Mouse (Mus musculus): Measurements from ENCODE around the gene Mfsd12. TPM values are rescaled to one million over a fixed set of nuclear protein-coding genes. Genes with fewer than 3 reads are reported as not detected.
A peak's percentile ranks its signal among the peaks of the same experiment; 100 is the strongest.

Mfsd12 gene
- polyA plus RNA-seq, 1 experiment from 2014 or later, result 13.4 TPM

GRCm38 (mm10) chr10:81344421-81345161 is 12.7 kb upstream of the Mfsd12 start:
- no peak overlapping the region for H3K27ac ChIP-seq (ENCODE audit: poor library complexity, severe bottlenecking)
- no peak overlapping the region for H3K9ac ChIP-seq
- 42% methylated on average over 8 of the region's 8 CpGs for WGBS
- H3K27me3 ChIP-seq (replicated peaks), result peaks cover 41% of the 10 kb centered on the region
- no peaks in the 10 kb centered on the region for H3K9me3 ChIP-seq (replicated peaks)
- peaks cover 48% of the 10 kb centered on the region for H3K4me1 ChIP-seq (replicated peaks)
- ATAC-seq (ENCODE audit: insufficient number of reproducible peaks, low FRiP score), result no peak
- no peak overlapping the region for H3K4me2 ChIP-seq
- H3K4me3 ChIP-seq, result no peak overlapping the region
- peaks cover 26% of the 10 kb centered on the region for H3K36me3 ChIP-seq

DNA sequence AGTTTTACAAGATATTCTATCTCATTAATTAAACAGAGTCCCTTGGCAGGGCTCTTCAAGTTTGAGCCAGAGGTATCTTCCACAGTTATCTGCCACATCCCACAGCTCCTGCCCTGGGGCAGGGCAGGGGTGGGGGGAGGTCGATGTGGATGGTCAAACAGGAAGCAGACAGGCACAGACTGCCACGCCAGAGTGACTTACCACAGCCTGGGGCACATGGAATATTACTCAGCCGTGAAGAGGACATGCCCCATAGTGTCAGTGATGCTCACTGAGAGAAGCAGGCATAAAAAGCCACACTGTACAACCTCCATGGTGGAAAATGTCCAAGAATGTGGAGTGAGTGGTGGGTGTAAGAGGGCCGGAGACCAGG is 12.1 kb upstream of the Mfsd12 start:
- Histone ChIP-seq H3K27me3 (replicated peaks) (peaks cover 41% of the 10 kb centered on the region), H3K4me1 (replicated peaks) (peaks cover 49% of the 10 kb centered on the region), H3K4me2 (no peak overlapping the region), H3K9me3 (replicated peaks) (no peaks in the 10 kb centered on the region), H3K4me3 (no peak overlapping the region), H3K27ac (ENCODE audit: poor library complexity, severe bottlenecking) (no peak overlapping the region), H3K9ac (no peak overlapping the region), H3K36me3 (peaks cover 26% of the 10 kb centered on the region)
- no peak for ATAC-seq (ENCODE audit: insufficient number of reproducible peaks, low FRiP score)
- WGBS, result 73% methylated on average over 4 of the region's 4 CpGs

- ATAC-seq (ENCODE audit: insufficient number of reproducible peaks, low FRiP score), result peak; percentile 44
- peak overlapping the region; percentile 23 for H3K4me3 ChIP-seq
- peaks cover 26% of the 10 kb centered on the region for H3K36me3 ChIP-seq
- peak overlapping the region; percentile 56 for H3K9ac ChIP-seq
- no peaks in the 10 kb centered on the region for H3K9me3 ChIP-seq (replicated peaks)
- peaks cover 30% of the 10 kb centered on the region for H3K27me3 ChIP-seq (replicated peaks)
- peaks cover 51% of the 10 kb centered on the region for H3K4me1 ChIP-seq (replicated peaks)
- H3K27ac ChIP-seq (ENCODE audit: poor library complexity, severe bottlenecking), result peak overlapping the region; percentile 61; the same call in 1 of the 2 replicates
- WGBS, result 11% methylated on average over 55 of the region's 55 CpGs
- peak overlapping the region; percentile 57 for H3K4me2 ChIP-seq
Measured at GRCm38 (mm10) chr10:81346453-81347067, 10.7 kb upstream of the Mfsd12 start.

GRCm38 (mm10) chr10:81349146-81349545 is 8.1 kb upstream of the Mfsd12 start:
- Histone ChIP-seq H3K27me3 (replicated peaks) (0 out of 2 replicates have a peak, but pooled peaks cover 7% of the 10 kb centered on the region), H3K9ac (peak overlapping the region; percentile 94), H3K9me3 (replicated peaks) (no peaks in the 10 kb centered on the region), H3K4me3 (peak overlapping the region; percentile 85), H3K27ac (ENCODE audit: poor library complexity, severe bottlenecking) (peak overlapping the region; percentile 74; the same call in 1 of the 2 replicates), H3K36me3 (peaks cover 26% of the 10 kb centered on the region), H3K4me1 (replicated peaks) (peaks cover 48% of the 10 kb centered on the region), H3K4me2 (peak overlapping the region; percentile 70)
- WGBS, result 9% methylated on average over 12 of the region's 12 CpGs
- ATAC-seq (ENCODE audit: insufficient number of reproducible peaks, low FRiP score), result peak; percentile 40

DNA sequence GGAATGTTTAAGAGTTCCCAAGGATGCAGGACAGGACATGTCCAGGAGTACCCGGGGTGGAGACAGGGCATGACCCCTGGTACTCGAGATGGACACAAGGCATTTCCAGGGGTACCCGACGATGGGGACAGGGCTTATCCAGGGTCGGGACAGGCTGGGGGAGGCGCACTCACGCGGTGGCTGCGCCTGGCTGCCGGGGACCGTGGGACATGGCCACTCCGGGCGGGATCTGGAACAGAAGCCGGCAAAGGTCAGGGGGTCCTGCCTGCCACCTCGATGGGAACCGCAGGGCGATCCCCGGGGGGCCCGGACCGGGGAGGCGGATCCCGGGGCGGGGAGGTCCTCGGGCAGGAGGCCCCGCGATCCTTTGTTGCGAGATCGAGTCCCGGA is 7.3 kb upstream of the Mfsd12 start:
- H3K36me3 ChIP-seq, result peaks cover 26% of the 10 kb centered on the region
- H3K4me3 ChIP-seq, result peak overlapping the region; percentile 85
- peak overlapping the region; percentile 70 for H3K4me2 ChIP-seq
- 0 out of 2 replicates have a peak, but pooled peaks cover 4% of the 10 kb centered on the region for H3K27me3 ChIP-seq (replicated peaks)
- 1% methylated on average over 28 of the region's 29 CpGs for WGBS
- peaks cover 45% of the 10 kb centered on the region for H3K4me1 ChIP-seq (replicated peaks)
- H3K9ac ChIP-seq, result peak overlapping the region; percentile 94
- H3K9me3 ChIP-seq (replicated peaks), result no peaks in the 10 kb centered on the region
- H3K27ac ChIP-seq (ENCODE audit: poor library complexity, severe bottlenecking), result peak overlapping the region; percentile 74
- ATAC-seq (ENCODE audit: insufficient number of reproducible peaks, low FRiP score), result peak; percentile 1

DNA sequence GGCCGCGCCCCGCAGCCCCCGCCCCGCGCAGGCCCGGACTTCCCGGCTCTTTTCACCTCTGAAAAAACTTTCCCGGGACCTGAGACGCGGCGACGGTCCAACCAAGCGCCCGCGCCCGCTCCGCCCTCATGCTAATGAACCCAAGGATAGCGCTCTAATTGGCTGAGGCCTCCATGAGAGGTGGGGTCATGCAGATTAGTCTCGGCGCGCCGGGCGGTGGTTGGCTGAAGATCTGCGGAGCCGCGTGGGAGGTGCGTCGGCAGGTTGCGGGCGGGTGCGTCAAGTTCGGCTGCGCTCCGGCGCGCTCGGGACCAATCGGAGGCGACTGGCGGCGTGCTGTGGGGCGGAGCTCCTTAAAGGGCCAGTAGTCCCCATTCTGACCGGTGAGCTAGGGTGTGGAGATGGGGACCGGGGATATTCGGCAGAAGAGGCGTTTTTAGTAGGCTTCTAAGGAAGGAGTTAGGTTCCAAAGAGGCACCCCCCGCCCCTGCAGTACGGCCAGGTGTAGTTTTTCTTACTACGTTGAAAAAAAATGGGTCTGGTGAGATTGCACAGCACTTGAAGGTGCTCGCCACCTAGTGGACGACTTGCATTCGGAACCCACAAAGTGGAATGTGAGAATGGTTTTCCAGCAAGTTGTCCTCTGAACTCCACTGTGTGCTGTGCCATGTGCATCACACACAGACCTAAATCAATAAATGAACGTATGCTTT is 6.8 kb upstream of the Mfsd12 start, which contains the start of gene Hmg20b:
Gene Hmg20b, minus strand, starts transcription at position 130 of the 713 bp plus-strand sequence.
- Histone ChIP-seq H3K36me3 (peaks cover 23% of the 10 kb centered on the region), H3K4me3 (peak within 1 kb of the TSS; percentile 85), H3K27me3 (replicated peaks) (0 out of 2 replicates have a peak, but pooled peaks cover 4% of the 10 kb centered on the region), H3K27ac (ENCODE audit: poor library complexity, severe bottlenecking) (peak within 1 kb of the TSS; percentile 74), H3K4me1 (replicated peaks) (peaks cover 43% of the 10 kb centered on the region), H3K4me2 (peak within 1 kb of the TSS; percentile 70), H3K9ac (peak within 1 kb of the TSS; percentile 94), H3K9me3 (replicated peaks) (no peaks in the 10 kb centered on the region)
- ATAC-seq (ENCODE audit: insufficient number of reproducible peaks, low FRiP score), result peak; percentile 93
- WGBS, result under 1% methylated on average over 54 of the region's 54 CpGs

GRCm38 (mm10) chr10:81351678-81352291 is 5.5 kb upstream of the Mfsd12 start:
- 18% methylated on average over 9 of the region's 9 CpGs for WGBS
- Histone ChIP-seq H3K4me2 (peak overlapping the region; percentile 5; the same call in 1 of the 2 replicates), H3K27ac (ENCODE audit: poor library complexity, severe bottlenecking) (no peak overlapping the region), H3K27me3 (replicated peaks) (0 out of 2 replicates have a peak, but pooled peaks cover 6% of the 10 kb centered on the region), H3K9ac (no peak overlapping the region), H3K9me3 (replicated peaks) (no peaks in the 10 kb centered on the region), H3K4me1 (replicated peaks) (peaks cover 43% of the 10 kb centered on the region), H3K4me3 (no peak overlapping the region), H3K36me3 (peaks cover 14% of the 10 kb centered on the region)
- ATAC-seq (ENCODE audit: insufficient number of reproducible peaks, low FRiP score), result no peak

- Histone ChIP-seq H3K4me2 (no peak overlapping the region), H3K4me3 (no peak overlapping the region), H3K9me3 (replicated peaks) (no peaks in the 10 kb centered on the region), H3K36me3 (peaks cover 1% of the 10 kb centered on the region; the same call in 1 of the 2 replicates), H3K27ac (ENCODE audit: poor library complexity, severe bottlenecking) (no peak overlapping the region), H3K9ac (no peak overlapping the region), H3K27me3 (replicated peaks) (0 out of 2 replicates have a peak, but pooled peaks cover 3% of the 10 kb centered on the region), H3K4me1 (replicated peaks) (peaks cover 37% of the 10 kb centered on the region)
- WGBS, result 64% methylated on average over 9 of the region's 9 CpGs
- no peak for ATAC-seq (ENCODE audit: insufficient number of reproducible peaks, low FRiP score)
Measured at GRCm38 (mm10) chr10:81354738-81355477, 2.4 kb upstream of the Mfsd12 start.

DNA sequence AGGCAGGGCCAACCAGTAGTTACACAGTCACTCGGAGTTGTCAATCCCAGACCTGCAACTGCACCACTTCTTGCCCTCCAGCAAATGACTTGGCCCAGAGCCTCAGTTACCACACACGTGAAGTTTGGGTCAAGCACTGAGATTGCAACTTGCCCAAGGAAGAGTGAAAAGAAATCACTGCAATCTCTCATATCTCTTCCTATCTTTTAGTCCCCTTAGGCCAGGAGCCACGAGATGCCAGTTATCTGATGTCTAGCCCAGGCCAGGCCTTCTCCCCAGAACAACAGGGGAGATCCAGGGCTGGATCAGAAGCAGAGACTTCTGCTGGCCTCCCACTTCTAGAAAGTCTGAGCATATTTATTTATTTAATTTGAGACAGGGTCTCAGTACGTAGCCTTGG is 1.8 kb upstream of the Mfsd12 start:
- Histone ChIP-seq H3K9me3 (replicated peaks) (no peaks in the 10 kb centered on the region), H3K4me3 (no peak overlapping the region), H3K4me2 (no peak overlapping the region), H3K27me3 (replicated peaks) (0 out of 2 replicates have a peak, but pooled peaks cover 3% of the 10 kb centered on the region), H3K4me1 (replicated peaks) (peaks cover 44% of the 10 kb centered on the region), H3K9ac (0 out of 2 replicates have a peak overlapping the region, but pooled peaks have one; percentile 21), H3K27ac (ENCODE audit: poor library complexity, severe bottlenecking) (no peak overlapping the region), H3K36me3 (peaks cover 3% of the 10 kb centered on the region; the same call in 1 of the 2 replicates)
- WGBS, result 69% methylated on average over 4 of the region's 4 CpGs
- no peak for ATAC-seq (ENCODE audit: insufficient number of reproducible peaks, low FRiP score)

DNA sequence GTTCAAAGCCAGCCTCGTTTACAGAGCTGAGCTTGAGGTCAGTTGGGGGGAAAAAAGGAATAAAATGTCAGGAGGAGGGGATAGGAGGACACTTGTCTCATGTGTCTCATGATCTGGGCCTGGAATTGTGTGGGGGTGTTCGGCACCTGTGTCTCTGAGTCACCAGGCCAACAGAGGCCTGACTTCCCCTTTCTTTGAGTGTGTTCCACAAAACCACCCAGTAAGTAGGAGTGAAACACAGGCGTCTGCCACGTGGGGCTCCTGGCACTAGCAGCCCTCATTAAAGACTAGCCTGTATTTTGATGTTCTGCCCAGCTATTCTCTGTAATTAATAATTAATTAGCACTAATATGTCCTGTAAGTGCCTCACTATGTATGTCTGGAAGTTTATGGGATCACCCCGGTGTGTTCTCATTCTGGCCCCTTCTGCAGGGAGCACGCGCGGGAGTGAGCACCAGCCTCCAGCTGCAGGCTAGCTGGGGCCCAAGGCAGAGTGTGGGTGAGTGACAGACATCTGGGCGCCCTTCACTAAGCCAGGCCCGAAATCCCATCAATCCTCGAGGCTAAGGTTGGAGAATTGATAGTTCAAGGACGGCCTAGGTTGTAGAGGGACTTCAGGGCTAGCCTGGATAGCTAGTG is 820 bp upstream of the Mfsd12 start:
- WGBS, result 49% methylated on average over 12 of the region's 12 CpGs
- ATAC-seq (ENCODE audit: insufficient number of reproducible peaks, low FRiP score), result no peak
- Histone ChIP-seq H3K27me3 (replicated peaks) (0 out of 2 replicates have a peak, but pooled peaks cover 3% of the 10 kb centered on the region), H3K4me2 (peak overlapping the region; percentile 93), H3K4me3 (peak overlapping the region; percentile 81), H3K9ac (peak overlapping the region; percentile 47), H3K4me1 (replicated peaks) (peaks cover 46% of the 10 kb centered on the region), H3K36me3 (peaks cover 6% of the 10 kb centered on the region; the same call in 1 of the 2 replicates), H3K27ac (ENCODE audit: poor library complexity, severe bottlenecking) (no peak overlapping the region), H3K9me3 (replicated peaks) (no peaks in the 10 kb centered on the region)

Measured in heart, embryonic 12.5 days (tissue).